Mouse (Mus musculus) midbrain, embryonic 16.5 days (tissue): ENCODE measurements around the gene Elovl5. TPM values are rescaled to one million over a fixed set of nuclear protein-coding genes. Genes with fewer than 3 reads are reported as not detected.
A peak's percentile ranks its signal among the peaks of the same experiment; 100 is the strongest.

ENCODE experiments used
- ATAC-seq: fragments of 200-750 bp; cut with Nextera tagmentation; 2 replicates; pipeline ENCODE4 v1.8.0; 2017; ENCODE audit warnings: moderate TSS enrichment
- H3K27ac ChIP-seq: fragments of 300-500 bp; sonication (generic); 2 replicates; pipeline ENCODE4 v1.5.1; 2014; ENCODE audit warnings: mild to moderate bottlenecking, low read length, mixed read lengths
- H3K27me3 ChIP-seq: fragments of 300-500 bp; sonication (generic); 2 replicates; pipeline ENCODE4 v1.6.1; 2014; ENCODE audit warnings: low read depth, low read length, mixed read lengths; ENCODE audit not compliant: control insufficient read depth, insufficient read depth
- H3K36me3 ChIP-seq: fragments of 300-500 bp; sonication (generic); 2 replicates; pipeline ENCODE4 v1.6.1; 2014; ENCODE audit warnings: mild to moderate bottlenecking, low read length, moderate library complexity, mixed read lengths; ENCODE audit not compliant: control insufficient read depth, insufficient read depth
- H3K4me1 ChIP-seq: fragments of 300-500 bp; sonication (generic); 2 replicates; pipeline ENCODE4 v1.6.1; 2014; ENCODE audit warnings: mild to moderate bottlenecking, low read length, mixed read lengths; ENCODE audit not compliant: control insufficient read depth, insufficient read depth
- H3K4me2 ChIP-seq: fragments of 300-500 bp; sonication (generic); 2 replicates; pipeline ENCODE4 v1.6.1; 2014; ENCODE audit warnings: mild to moderate bottlenecking, low read length, mixed read lengths
- H3K4me3 ChIP-seq: fragments of 300-500 bp; sonication (generic); 2 replicates; pipeline ENCODE4 v1.5.1; 2014; ENCODE audit warnings: low read depth, mild to moderate bottlenecking, low read length, moderate library complexity, mixed read lengths
- H3K9ac ChIP-seq: fragments of 300-500 bp; sonication (generic); 2 replicates; pipeline ENCODE4 v1.6.1; 2014; ENCODE audit warnings: low read depth, low read length, mixed read lengths
- H3K9me3 ChIP-seq: fragments of 300-500 bp; sonication (generic); replicated peaks from 2 replicates; pipeline ENCODE4 v1.6.1; 2014; ENCODE audit warnings: mild to moderate bottlenecking, low read length, mixed read lengths; ENCODE audit not compliant: control insufficient read depth, poor library complexity, severe bottlenecking
- WGBS: fragments of 180-500 bp; shearing (Covaris S2); extraction: QIAGEN DNeasy Blood & Tissue Kit; methylation state at CpG from one replicate; pipeline ENCODE4 v1.1.7; 2014; 5-methylcytosine and 5-hydroxymethylcytosine counted together
- polyA plus RNA-seq: library from polyadenylated mRNA; unstranded; fragments of >200 nt; fragmentation: Nextera tagmentation; extraction: Ambion mirVana; gene quantifications from 2 replicates; pipeline ENCODE4 v1.2.1, GENCODE M21; 2015

Gene Elovl5
- polyA plus RNA-seq, 1 experiment from 2014 or later: 66.4 TPM

DNA sequence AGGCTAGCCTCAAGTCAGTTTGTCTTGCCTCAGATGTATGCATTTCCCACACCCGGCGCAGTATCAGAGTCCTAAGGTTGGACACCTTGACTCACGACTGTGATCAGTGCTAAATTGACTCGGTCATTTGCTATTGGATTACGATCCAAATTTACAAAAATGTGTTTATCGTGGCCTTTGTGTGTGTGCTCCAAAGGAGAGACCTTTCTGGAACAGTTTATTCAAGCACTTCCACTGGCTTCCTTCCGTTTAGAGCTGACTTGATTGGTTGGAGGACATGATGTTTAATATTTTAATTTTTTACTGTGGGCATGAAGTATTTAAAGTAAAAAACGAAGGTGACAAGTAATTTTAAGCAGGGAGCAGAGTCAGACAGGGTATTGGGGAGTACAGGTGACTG is 38.8 kb downstream of the Elovl5 start:
- Histone ChIP-seq H3K9me3 (no peaks in the 10 kb centered on the region), H3K4me1 (no peaks in the 10 kb centered on the region), H3K4me3 (no peak overlapping the region), H3K9ac (no peak overlapping the region), H3K36me3 (no peaks in the 10 kb centered on the region), H3K27ac (no peak overlapping the region), H3K27me3 (no peaks in the 10 kb centered on the region), H3K4me2 (no peak overlapping the region)
- no peak for ATAC-seq
- WGBS: 91% methylated on average over 8 of the region's 8 CpGs

DNA sequence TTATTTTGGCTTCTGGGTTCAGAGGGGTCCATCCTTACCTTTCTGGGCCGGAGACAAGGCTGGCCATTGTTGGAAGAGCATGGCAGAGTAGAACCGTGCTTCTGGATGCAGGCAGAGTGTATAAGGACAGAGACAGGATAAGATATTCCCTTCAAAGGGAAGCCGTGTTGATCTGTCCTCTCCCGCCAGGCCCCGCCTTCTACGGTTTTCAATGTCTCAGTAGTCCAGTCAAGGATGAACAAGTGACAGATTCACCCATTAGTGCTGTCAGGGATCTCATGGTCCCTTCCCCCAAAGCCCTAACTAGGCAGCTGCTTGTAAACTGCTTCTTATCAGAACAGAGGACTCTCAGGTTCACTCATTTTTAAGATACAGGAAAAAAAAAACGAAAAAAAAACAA is 41.2 kb downstream of the Elovl5 start:
- Histone ChIP-seq H3K27ac (no peak overlapping the region), H3K4me2 (no peak overlapping the region), H3K36me3 (no peaks in the 10 kb centered on the region), H3K4me1 (no peaks in the 10 kb centered on the region), H3K4me3 (no peak overlapping the region), H3K27me3 (no peaks in the 10 kb centered on the region), H3K9ac (no peak overlapping the region), H3K9me3 (no peaks in the 10 kb centered on the region)
- ATAC-seq: no peak
- whole genome bisulfite sequencing: 82% methylated on average over 7 of the region's 7 CpGs

DNA sequence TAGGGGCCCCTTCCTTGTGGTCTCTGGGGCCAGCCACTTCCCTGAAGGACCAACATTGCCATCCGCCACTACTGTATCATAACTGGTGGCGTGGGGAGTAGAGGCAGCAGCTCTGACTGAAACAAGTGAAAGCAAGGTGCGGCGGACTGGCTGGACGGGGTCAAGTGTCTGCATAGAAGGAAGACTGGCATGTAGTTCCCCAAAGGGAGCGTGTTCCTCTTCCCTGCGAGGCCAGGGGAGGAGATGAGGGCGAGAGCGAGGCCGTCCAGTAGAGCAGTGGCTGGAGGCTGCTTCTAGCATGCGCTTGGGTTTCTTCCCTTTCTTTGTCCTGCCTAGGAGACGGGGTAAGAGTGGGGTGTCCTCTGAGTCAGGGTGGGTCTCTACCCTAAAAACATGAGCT is 42.6 kb downstream of the Elovl5 start:
- peaks cover 9% of the 10 kb centered on the region for H3K4me1 ChIP-seq
- H3K9ac ChIP-seq: no peak overlapping the region
- no peak overlapping the region for H3K4me3 ChIP-seq
- 95% methylated on average over 12 of the region's 12 CpGs for WGBS
- no peak overlapping the region for H3K27ac ChIP-seq
- no peaks in the 10 kb centered on the region for H3K9me3 ChIP-seq
- H3K36me3 ChIP-seq: no peaks in the 10 kb centered on the region
- ATAC-seq: no peak
- H3K27me3 ChIP-seq: no peaks in the 10 kb centered on the region
- H3K4me2 ChIP-seq: no peak overlapping the region

DNA sequence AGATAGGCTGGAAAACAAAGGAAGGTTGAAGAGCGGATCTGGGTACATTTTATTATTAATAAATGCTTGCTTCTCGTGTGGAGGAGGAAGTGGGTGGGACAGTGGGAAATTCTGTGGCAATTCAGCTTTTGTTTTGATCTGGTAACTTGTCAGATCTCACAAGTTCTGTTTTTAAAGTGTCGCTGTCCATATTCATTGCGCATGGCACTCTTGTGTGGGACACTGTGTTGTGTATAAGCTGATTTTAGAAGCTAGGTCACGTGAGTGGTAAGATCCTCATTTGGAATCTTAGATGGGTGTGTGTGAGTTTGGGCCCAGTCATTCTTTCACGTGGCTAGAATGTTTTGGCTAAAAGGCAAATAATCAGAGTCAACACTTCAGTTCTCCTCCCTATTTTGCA is 44.2 kb downstream of the Elovl5 start:
- no peak for ATAC-seq
- H3K27me3 ChIP-seq: no peaks in the 10 kb centered on the region
- H3K4me2 ChIP-seq: no peak overlapping the region
- no peaks in the 10 kb centered on the region for H3K36me3 ChIP-seq
- 75% methylated on average over 6 of the region's 6 CpGs for WGBS
- H3K9me3 ChIP-seq: no peaks in the 10 kb centered on the region
- H3K4me3 ChIP-seq: no peak overlapping the region
- H3K4me1 ChIP-seq: peaks cover 9% of the 10 kb centered on the region
- no peak overlapping the region for H3K9ac ChIP-seq
- no peak overlapping the region for H3K27ac ChIP-seq

DNA sequence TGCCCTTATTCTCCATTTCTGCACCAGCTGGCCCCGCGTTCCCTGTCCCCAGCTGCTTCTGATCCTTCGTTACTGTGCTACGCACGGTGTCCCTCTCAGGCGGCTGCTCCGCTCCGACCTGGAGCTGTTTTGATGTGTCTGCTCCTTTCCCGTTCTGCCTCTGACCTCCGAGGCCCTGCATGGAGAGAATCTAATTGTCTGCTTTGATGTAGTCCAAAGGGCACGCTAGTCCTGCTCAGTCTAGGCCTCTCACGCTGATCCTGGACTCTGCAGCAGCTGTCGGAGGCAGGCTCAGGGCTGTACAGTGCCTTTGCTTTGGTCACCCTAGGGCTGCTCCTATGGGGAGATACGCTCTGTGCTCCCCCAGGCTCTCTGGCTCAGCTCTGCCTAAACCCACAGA is 46.9 kb downstream of the Elovl5 start:
- Histone ChIP-seq H3K27me3 (no peaks in the 10 kb centered on the region), H3K9ac (peak overlapping the region; percentile 12; the same call in 1 of the 2 replicates), H3K4me1 (peaks cover 9% of the 10 kb centered on the region), H3K36me3 (no peaks in the 10 kb centered on the region), H3K4me3 (no peak overlapping the region), H3K27ac (no peak overlapping the region; the same call in 1 of the 2 replicates), H3K4me2 (no peak overlapping the region), H3K9me3 (no peaks in the 10 kb centered on the region)
- ATAC-seq: peak; percentile 79
- 19% methylated on average over 14 of the region's 14 CpGs for WGBS

DNA sequence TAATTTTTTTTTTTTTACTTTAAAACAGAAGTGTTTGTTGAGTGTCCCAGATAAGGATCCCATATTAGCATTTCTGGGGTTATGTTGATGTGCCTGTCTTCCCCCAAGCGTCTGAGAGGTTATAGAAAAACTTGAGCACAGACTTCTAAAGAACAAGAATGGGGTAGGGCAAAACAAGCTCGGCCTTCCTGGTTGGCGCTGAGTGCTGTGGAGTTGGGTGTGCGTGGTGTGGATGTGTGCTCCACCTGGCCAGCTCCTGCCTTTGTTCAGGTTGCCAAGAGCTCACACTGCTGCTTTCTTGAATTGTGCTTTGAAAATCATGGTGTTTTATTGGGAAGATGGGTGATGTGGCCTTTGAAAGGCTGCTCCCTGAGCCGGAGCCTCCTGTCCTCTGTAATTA is 48.1 kb downstream of the Elovl5 start:
- Histone ChIP-seq H3K27ac (no peak overlapping the region), H3K4me1 (peaks cover 9% of the 10 kb centered on the region), H3K9me3 (no peaks in the 10 kb centered on the region), H3K27me3 (no peaks in the 10 kb centered on the region), H3K36me3 (no peaks in the 10 kb centered on the region), H3K9ac (no peak overlapping the region), H3K4me2 (no peak overlapping the region), H3K4me3 (no peak overlapping the region)
- WGBS: 72% methylated on average over 5 of the region's 5 CpGs
- ATAC-seq: no peak

DNA sequence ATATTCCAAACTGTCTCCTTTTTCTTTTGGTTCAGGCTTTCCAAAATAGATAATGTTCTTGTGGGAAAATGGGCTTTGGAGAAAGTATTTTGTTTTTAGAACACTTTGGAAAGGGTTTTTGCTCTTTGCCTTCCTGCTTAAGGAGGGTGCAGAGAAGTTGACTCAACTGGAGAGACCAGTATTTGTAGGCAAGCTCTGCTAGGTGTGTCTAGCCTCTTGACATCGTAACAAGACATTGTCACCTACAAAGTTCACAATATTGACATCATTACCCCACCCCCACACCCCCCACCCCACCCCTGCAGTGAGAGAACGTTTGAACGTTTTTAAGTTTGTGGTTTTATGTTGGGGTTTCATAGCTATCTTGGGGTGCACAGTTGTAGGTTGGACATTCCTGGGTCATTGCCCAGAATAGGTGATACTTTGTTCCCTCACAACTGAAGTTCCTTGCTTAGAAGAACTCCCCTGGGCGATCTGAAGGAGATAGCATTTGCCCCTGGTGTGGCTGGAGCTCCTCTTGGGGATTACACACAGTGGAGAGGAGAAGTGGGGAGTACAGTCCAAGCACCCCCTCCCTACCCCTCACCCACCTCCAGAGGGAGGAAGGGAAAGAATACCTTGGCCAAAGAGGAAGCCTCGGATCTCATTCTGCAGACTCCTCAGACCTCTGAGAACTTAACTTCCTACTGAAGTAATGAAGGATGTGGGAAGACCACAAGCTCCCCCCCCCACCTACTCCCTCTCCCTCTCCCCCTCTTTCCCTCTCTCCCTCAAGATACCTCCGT is 48.8 kb downstream of the Elovl5 start:
- Histone ChIP-seq H3K9ac (no peak overlapping the region), H3K36me3 (no peaks in the 10 kb centered on the region), H3K4me1 (peaks cover 9% of the 10 kb centered on the region), H3K27me3 (no peaks in the 10 kb centered on the region), H3K9me3 (no peaks in the 10 kb centered on the region), H3K4me3 (no peak overlapping the region), H3K4me2 (no peak overlapping the region), H3K27ac (no peak overlapping the region)
- ATAC-seq: no peak
- WGBS: 93% methylated on average over 6 of the region's 6 CpGs

DNA sequence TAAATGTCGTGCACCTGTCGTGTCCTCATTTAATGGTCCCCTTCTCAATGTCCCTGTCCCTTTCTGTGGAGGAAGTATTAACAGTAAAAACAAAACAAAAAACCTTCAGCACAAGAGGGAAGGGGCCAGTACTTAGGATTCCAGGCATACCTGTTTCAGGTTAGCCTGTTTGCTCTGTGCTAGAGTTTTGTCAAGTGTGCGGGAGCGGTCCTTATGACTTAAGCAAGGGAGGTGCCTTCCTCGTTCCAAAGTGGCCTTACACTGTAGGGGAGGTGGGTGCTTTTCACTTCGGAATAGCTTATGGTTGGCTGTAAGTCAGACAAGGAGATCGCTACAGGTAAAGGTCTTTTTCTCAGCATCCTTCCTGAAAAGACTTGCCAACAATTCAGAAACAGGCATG is 49.7 kb downstream of the Elovl5 start:
- Histone ChIP-seq H3K4me1 (peaks cover 9% of the 10 kb centered on the region), H3K4me2 (no peak overlapping the region), H3K4me3 (no peak overlapping the region), H3K36me3 (no peaks in the 10 kb centered on the region), H3K27ac (no peak overlapping the region), H3K9ac (no peak overlapping the region), H3K9me3 (no peaks in the 10 kb centered on the region), H3K27me3 (no peaks in the 10 kb centered on the region)
- ATAC-seq: no peak
- WGBS: 96% methylated on average over 7 of the region's 7 CpGs

DNA sequence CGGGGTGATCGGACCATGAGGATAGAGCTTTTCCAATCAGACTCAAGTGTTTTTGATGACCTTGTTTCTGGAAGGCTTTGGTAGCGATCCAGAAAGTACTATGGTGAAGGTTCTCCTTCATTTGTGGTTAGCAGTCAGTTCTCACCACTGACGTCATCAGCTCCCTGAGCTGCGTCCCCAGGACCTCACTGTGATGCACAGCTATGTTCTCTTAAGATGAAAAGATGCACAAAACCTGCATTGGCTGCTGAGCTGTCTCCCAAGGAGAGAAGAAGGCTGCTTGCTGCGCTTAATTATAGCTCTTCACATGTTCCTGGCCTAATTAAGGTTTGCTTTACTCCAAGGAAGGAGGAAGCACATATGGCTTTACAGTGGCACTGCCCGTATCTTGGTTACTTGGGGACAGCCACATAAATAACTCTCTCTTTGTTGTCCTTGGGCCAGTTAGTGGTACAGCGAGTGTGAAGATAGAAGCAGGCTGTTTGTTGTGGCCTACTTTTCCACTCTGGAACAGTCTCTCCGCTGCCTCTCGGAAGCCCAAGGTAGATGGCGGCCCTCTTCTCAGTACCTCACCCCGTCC is 50.5 kb downstream of the Elovl5 start:
- Histone ChIP-seq H3K9me3 (no peaks in the 10 kb centered on the region), H3K4me1 (peaks cover 9% of the 10 kb centered on the region), H3K27me3 (no peaks in the 10 kb centered on the region), H3K4me2 (no peak overlapping the region), H3K36me3 (no peaks in the 10 kb centered on the region), H3K9ac (no peak overlapping the region), H3K4me3 (no peak overlapping the region), H3K27ac (no peak overlapping the region)
- 89% methylated on average over 12 of the region's 12 CpGs for WGBS
- ATAC-seq: no peak
